Mouse (Mus musculus) hindbrain, embryonic 15.5 days (tissue): ENCODE measurements around the gene Klk1b8. TPM values are rescaled to one million over a fixed set of nuclear protein-coding genes. Genes with fewer than 3 reads are reported as not detected.
"Not testable (repeated sequence)": the region's sequence is repeated elsewhere in the genome, so short reads cannot be mapped to it uniquely, and the experiment has no call there.

Experiments used
- ATAC-seq: fragments of 200-750 bp; cut with Nextera tagmentation; 2 replicates; pipeline ENCODE4 v1.8.0; 2017; ENCODE audit warnings: low read depth, moderate number of reproducible peaks, moderate TSS enrichment; ENCODE audit not compliant: low FRiP score
- H3K27ac ChIP-seq: fragments of 300-500 bp; sonication (generic); replicated peaks from 2 replicates; pipeline ENCODE4 v1.5.1; 2015; ENCODE audit warnings: mild to moderate bottlenecking, inconsistent platforms
- H3K27me3 ChIP-seq: fragments of 300-500 bp; sonication (generic); 2 replicates; pipeline ENCODE4 v1.6.1; 2015; ENCODE audit warnings: control low read depth, inconsistent platforms
- H3K36me3 ChIP-seq: fragments of 300-500 bp; sonication (generic); 2 replicates; pipeline ENCODE4 v1.6.1; 2015; ENCODE audit warnings: control low read depth, inconsistent platforms
- H3K4me1 ChIP-seq: fragments of 300-500 bp; sonication (generic); replicated peaks from 2 replicates; pipeline ENCODE4 v1.6.1; 2015; ENCODE audit warnings: control low read depth, inconsistent platforms
- H3K4me2 ChIP-seq: fragments of 300-500 bp; sonication (generic); 2 replicates; pipeline ENCODE4 v1.6.1; 2015; ENCODE audit warnings: moderate library complexity, mild to moderate bottlenecking, inconsistent platforms
- H3K4me3 ChIP-seq: fragments of 300-500 bp; sonication (generic); 2 replicates; pipeline ENCODE4 v1.5.1; 2015; ENCODE audit warnings: mild to moderate bottlenecking, inconsistent platforms
- H3K9ac ChIP-seq: fragments of 300-500 bp; sonication (generic); 2 replicates; pipeline ENCODE4 v1.6.1; 2015; ENCODE audit warnings: inconsistent platforms
- H3K9me3 ChIP-seq: fragments of 300-500 bp; sonication (generic); 2 replicates; pipeline ENCODE4 v1.6.1; 2016; ENCODE audit warnings: control low read depth, inconsistent platforms
- WGBS: fragments of 180-500 bp; shearing (Covaris S2); methylation state at CpG from one replicate; pipeline ENCODE4 v1.1.7; 2015; 5-methylcytosine and 5-hydroxymethylcytosine counted together
- polyA plus RNA-seq: library from polyadenylated mRNA; unstranded; fragments of >200 nt; fragmentation: Nextera tagmentation; extraction: Ambion mirVana; gene quantifications from 2 replicates; pipeline ENCODE4 v1.2.1, GENCODE M21; 2015

The Klk1b8 gene
- polyA plus RNA-seq, 1 experiment from 2014 or later: not detected

GRCm38 (mm10) chr7:43936551-43936950 lies 13.9 kb upstream of the Klk1b8 start:
- no peak overlapping the region for H3K4me2 ChIP-seq
- ATAC-seq: no peak
- H3K4me3 ChIP-seq: no peak overlapping the region
- no peaks in the 10 kb centered on the region for H3K27me3 ChIP-seq
- no peak overlapping the region for H3K9ac ChIP-seq
- no peaks in the 10 kb centered on the region for H3K9me3 ChIP-seq
- H3K4me1 ChIP-seq: no peaks in the 10 kb centered on the region
- no peak overlapping the region for H3K27ac ChIP-seq
- H3K36me3 ChIP-seq: no peaks in the 10 kb centered on the region
- WGBS: 88% methylated on average over 14 of the region's 14 CpGs

DNA sequence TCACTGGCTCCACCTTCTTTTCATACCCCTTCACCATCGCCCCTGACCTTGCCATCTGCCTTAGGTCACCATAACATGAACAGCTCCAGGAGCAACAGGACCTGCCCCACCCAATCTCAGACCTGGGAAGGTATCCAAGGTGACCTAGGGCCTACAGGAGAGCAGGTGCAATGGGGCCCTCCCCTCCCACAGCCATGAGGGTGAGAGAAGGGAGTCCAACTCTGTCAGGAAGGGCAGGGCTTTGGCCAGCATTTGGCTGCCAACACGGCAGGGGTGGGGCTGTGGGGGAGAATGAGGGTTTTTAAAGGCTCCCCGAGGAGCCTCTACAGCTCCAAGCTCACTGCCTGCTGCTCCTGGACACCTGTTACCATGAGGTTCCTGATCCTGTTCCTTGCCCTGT lies 8.2 kb upstream of the Klk1b8 start:
- not testable (repeated sequence) for H3K9me3 ChIP-seq, H3K4me2 ChIP-seq, H3K9ac ChIP-seq, H3K27me3 ChIP-seq, H3K4me1 ChIP-seq, ATAC-seq, H3K4me3 ChIP-seq, H3K36me3 ChIP-seq, H3K27ac ChIP-seq
- 72% methylated on average over 3 of the region's 3 CpGs for WGBS

DNA sequence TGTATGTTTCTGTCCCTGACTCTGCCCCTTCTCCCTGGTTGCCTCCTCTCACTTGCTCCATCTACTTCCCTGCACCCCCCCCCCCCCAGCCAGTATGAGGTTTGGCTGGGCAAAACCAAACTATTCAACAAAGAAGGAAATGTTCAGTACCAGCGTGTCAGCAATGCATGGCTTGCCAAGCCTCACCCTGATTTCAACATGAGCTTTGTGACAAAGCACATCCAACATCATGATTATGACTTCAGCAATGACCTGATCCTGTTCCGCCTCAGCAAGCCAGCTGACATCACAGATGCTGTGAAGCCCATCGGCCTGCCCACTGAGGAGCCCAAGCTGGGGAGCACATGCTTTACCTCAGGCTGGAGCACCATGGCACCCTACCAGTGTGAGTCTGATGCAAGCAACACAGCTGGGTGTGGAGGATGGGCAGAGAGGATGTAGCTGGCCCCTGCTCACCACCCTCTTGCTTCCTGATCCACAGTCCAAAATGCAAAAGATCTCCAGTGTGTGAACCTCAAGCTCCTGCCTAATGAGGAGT lies 5.7 kb upstream of the Klk1b8 start:
- 95% methylated on average over 3 of the region's 3 CpGs for WGBS
- H3K36me3 ChIP-seq: no peaks in the 10 kb centered on the region
- no peak for ATAC-seq
- no peak overlapping the region for H3K9ac ChIP-seq
- H3K4me3 ChIP-seq: no peak overlapping the region
- no peaks in the 10 kb centered on the region for H3K27me3 ChIP-seq
- no peak overlapping the region for H3K27ac ChIP-seq
- no peaks in the 10 kb centered on the region for H3K4me1 ChIP-seq
- no peaks in the 10 kb centered on the region for H3K9me3 ChIP-seq
- H3K4me2 ChIP-seq: no peak overlapping the region

GRCm38 (mm10) chr7:43952703-43953102 lies 2.2 kb downstream of the Klk1b8 start:
- Histone ChIP-seq H3K9ac (no peak overlapping the region), H3K36me3 (no peaks in the 10 kb centered on the region), H3K27ac (no peak overlapping the region), H3K4me2 (no peak overlapping the region), H3K4me1 (no peaks in the 10 kb centered on the region), H3K27me3 (no peaks in the 10 kb centered on the region), H3K4me3 (no peak overlapping the region), H3K9me3 (no peaks in the 10 kb centered on the region)
- 62% methylated on average over 4 of the region's 4 CpGs for WGBS
- no peak for ATAC-seq

- no peaks in the 10 kb centered on the region for H3K4me1 ChIP-seq
- H3K4me3 ChIP-seq: no peak within 1 kb of the TSS
- WGBS: 66% methylated on average over 3 of the region's 3 CpGs
- no peak within 1 kb of the TSS for H3K9ac ChIP-seq
- H3K9me3 ChIP-seq: no peaks in the 10 kb centered on the region
- no peak within 1 kb of the TSS for H3K27ac ChIP-seq
- H3K36me3 ChIP-seq: no peaks in the 10 kb centered on the region
- H3K27me3 ChIP-seq: no peaks in the 10 kb centered on the region
- ATAC-seq: no peak
- no peak within 1 kb of the TSS for H3K4me2 ChIP-seq
Measured at GRCm38 (mm10) chr7:43966451-43966850, 16.0 kb downstream of the Klk1b8 start, which contains the start of gene Klk1b1. TSS of gene Klk1b1 (plus strand) at chr7:43966751.

DNA sequence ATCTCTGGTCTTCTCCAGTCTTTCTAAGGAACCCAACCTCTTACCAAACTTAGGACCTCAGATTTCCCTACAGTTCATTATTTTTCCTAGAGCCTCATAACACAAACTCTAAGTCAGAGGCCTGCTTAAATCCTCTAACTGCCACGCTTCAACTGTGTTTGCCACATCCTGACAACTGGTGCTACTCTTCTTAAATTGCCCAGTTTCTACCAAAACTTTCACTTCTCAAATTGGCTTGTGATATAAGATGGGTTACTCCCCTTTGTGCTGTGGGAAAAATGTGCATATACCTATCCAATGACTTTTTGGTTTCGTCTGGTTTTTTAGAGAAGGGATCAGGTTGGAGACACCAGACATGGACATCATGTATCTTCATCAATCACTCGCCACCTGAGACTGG lies 16.6 kb downstream of the Klk1b8 start:
- Histone ChIP-seq H3K9ac (no peak overlapping the region), H3K27ac (no peak overlapping the region), H3K4me2 (no peak overlapping the region), H3K4me1 (no peaks in the 10 kb centered on the region), H3K27me3 (no peaks in the 10 kb centered on the region), H3K36me3 (no peaks in the 10 kb centered on the region), H3K9me3 (no peaks in the 10 kb centered on the region), H3K4me3 (no peak overlapping the region)
- WGBS: 80% methylated on average over 3 of the region's 3 CpGs
- ATAC-seq: no peak

DNA sequence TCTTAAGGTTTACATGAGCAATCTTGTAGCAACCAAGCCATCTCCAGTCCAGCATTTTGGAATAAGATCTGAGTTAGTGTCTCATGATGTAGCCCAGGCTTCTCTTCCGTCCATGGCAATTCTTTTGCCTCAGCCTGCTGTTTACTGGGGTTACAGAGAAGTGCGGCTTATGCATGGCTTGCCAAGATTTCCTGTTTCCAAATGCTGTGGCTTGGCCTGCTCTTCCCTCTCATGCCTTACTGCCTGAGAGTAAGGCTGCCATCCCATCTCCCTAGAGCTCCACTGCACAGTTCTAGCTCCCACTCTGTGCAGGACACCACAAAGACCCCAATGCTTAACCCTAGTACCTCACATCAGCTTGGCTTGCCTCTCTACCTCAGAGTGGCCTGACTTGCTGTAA lies 17.1 kb downstream of the Klk1b8 start:
- Histone ChIP-seq H3K27me3 (no peaks in the 10 kb centered on the region), H3K9ac (no peak overlapping the region), H3K9me3 (no peaks in the 10 kb centered on the region), H3K27ac (no peak overlapping the region), H3K36me3 (no peaks in the 10 kb centered on the region), H3K4me2 (no peak overlapping the region), H3K4me1 (no peaks in the 10 kb centered on the region), H3K4me3 (no peak overlapping the region)
- WGBS: 84% methylated on average over 2 of the region's 2 CpGs
- ATAC-seq: no peak

- WGBS: 84% methylated on average over 1 of the region's 1 CpGs
- H3K36me3 ChIP-seq, H3K27me3 ChIP-seq, H3K9ac ChIP-seq, H3K9me3 ChIP-seq, H3K27ac ChIP-seq, H3K4me3 ChIP-seq, ATAC-seq, H3K4me1 ChIP-seq, H3K4me2 ChIP-seq: not testable (repeated sequence)
Measured at GRCm38 (mm10) chr7:43975761-43976160, 25.3 kb downstream of the Klk1b8 start, which contains the start of gene Klk1b9. TSS of gene Klk1b9 (plus strand) at chr7:43976061.

DNA sequence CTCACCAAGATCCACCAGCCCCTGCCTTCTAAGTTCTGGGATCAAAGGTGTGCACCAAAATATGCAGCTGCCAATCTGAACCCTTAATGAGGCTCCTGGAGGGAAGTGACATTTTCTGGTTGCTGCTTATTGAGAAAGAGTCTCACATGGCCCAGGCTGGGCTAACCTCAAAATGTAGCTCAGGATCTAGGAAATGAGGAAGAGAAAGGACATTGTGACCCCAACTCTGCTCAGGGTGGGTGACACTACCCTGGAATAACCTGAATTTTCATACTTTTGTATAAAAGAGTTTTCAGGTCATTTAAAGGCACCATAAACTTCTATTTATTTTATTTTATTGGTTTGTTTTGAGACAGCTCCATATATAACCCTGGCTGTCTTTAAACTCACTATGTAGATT lies 35.2 kb downstream of the Klk1b8 start:
- H3K4me2 ChIP-seq: no peak overlapping the region
- no peaks in the 10 kb centered on the region for H3K36me3 ChIP-seq
- no peak for ATAC-seq
- H3K4me3 ChIP-seq: no peak overlapping the region
- no peaks in the 10 kb centered on the region for H3K27me3 ChIP-seq
- H3K4me1 ChIP-seq: no peaks in the 10 kb centered on the region
- H3K9ac ChIP-seq: no peak overlapping the region
- H3K27ac ChIP-seq: no peak overlapping the region
- H3K9me3 ChIP-seq: no peaks in the 10 kb centered on the region

GRCm38 (mm10) chr7:43994821-43995220 lies 44.4 kb downstream of the Klk1b8 start:
- not testable (repeated sequence) for H3K9me3 ChIP-seq, H3K27ac ChIP-seq, H3K9ac ChIP-seq, H3K27me3 ChIP-seq, ATAC-seq, H3K4me1 ChIP-seq, H3K4me2 ChIP-seq, H3K36me3 ChIP-seq, H3K4me3 ChIP-seq
- WGBS: 87% methylated on average over 1 of the region's 1 CpGs

DNA sequence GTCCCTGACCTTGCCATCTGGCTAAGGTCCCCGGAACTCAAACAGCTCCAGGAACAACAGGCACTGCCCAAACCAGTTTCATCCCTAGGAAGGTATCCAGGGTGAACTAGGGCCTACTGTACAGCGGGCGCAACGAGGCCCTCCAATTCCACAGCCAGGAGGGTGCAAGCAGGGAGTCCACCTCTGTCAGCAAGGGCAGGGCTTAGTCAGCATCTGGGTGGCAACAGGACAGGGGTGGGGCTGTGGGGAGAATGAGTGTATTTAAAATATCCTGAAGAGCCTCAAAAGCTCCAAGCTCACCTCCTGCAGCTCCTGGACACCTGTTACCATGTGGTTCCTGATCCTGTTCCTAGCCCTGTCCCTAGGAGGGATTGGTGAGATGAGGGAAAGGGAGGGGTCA lies 45.1 kb downstream of the Klk1b8 start, which contains the start of gene Klk1b11:
Gene Klk1b11 (plus strand): TSS at position 301 of the 400 bp plus-strand sequence.
- not testable (repeated sequence) for H3K4me2 ChIP-seq, H3K27ac ChIP-seq, H3K4me3 ChIP-seq, H3K9ac ChIP-seq, H3K27me3 ChIP-seq, ATAC-seq, H3K36me3 ChIP-seq, H3K4me1 ChIP-seq, H3K9me3 ChIP-seq
- 90% methylated on average over 4 of the region's 4 CpGs for WGBS
